Mouse (Mus musculus): ENCODE results near the gene Slc6a21. TPM values are rescaled to one million over a fixed set of nuclear protein-coding genes. Genes with fewer than 3 reads are reported as not detected.

Gene Slc6a21
- total and polyA plus RNA-seq, 3 experiments, result not detected

GRCm38 (mm10) chr7:45257063-45257840 lies 20.1 kb upstream of the Slc6a21 start:
- in situ Hi-C loops (cut with MboI; ENCODE audit: low pct_ligation_motif_present, low pct_unique_long_range_greater_than_20kb, low sequenced_read_pairs), result no loop called here
- Histone ChIP-seq H3K9me3 (replicated peaks; ENCODE audit: low read length) (no peaks in the 10 kb centered on the region), H3K4me2 (ENCODE audit: insufficient read depth, low read depth, poor library complexity, severe bottlenecking) (no peak overlapping the region), H3K79me2 (replicated peaks; ENCODE audit: control insufficient read depth, extremely low read depth, insufficient read depth, poor library complexity, severe bottlenecking) (no peaks in the 10 kb centered on the region), H3K9ac (ENCODE audit: insufficient read depth, low read depth) (no peak overlapping the region), H3K36me3 (replicated peaks in 1 of 2; ENCODE audit: control insufficient read depth in 1 of 2, insufficient read depth in 1 of 2, low read length in 1 of 2) (no peaks in the 10 kb centered on the region), H3K4me1 (ENCODE audit: control insufficient read depth in 1 of 2, insufficient read depth in 2 of 2) (peaks cover 0 to 5% of the 10 kb centered on the region in 2 experiments; a peak in 1 of 4 replicates), H3K27me3 (replicated peaks) (peaks cover 4% of the 10 kb centered on the region), H3K4me3 (replicated peaks in 1 of 3; ENCODE audit: low read depth in 2 of 3, low read length in 2 of 3, poor library complexity in 1 of 3) (no peak overlapping the region), H3K27ac (ENCODE audit: insufficient read depth, low read depth) (no peak overlapping the region)
- TF ChIP-seq CHD1 (IDR thresholded peaks at IDR 0.05; ENCODE audit: low read depth, low read length) (no peak), GABPA (IDR thresholded peaks at IDR 0.05; ENCODE audit: insufficient replicate concordance, low read depth, low read length) (no peak), ZMIZ1 (IDR thresholded peaks at IDR 0.05; ENCODE audit: low read depth, low read length) (no peak), RCOR1 (conservative IDR thresholded peaks at IDR 0.05; ENCODE audit: low read depth, low read length) (no peak), TCF12 (IDR thresholded peaks at IDR 0.05; ENCODE audit: low read depth, low read length) (no peak), POLR2A (IDR thresholded peaks at IDR 0.05; ENCODE audit: low read depth, low read length) (no peak), ZNF384 (IDR thresholded peaks at IDR 0.05; ENCODE audit: low read depth, low read length) (no peak), IRF4 (IDR thresholded peaks at IDR 0.05; ENCODE audit: low read depth, low read length) (no peak)
- dilution Hi-C loops (cut with MboI; ENCODE audit: extremely low pct_ligation_motif_present, extremely low pct_unique_long_range_greater_than_20kb, low sequenced_read_pairs), result no loop called here
- no peak for DNase-seq (ENCODE audit: extremely low read depth)

GRCm38 (mm10) chr7:45259281-45259680 lies 18.0 kb upstream of the Slc6a21 start:
- Histone ChIP-seq H3K27ac (ENCODE audit: insufficient read depth, low read depth) (no peak overlapping the region), H3K9me3 (replicated peaks; ENCODE audit: low read length) (no peaks in the 10 kb centered on the region), H3K4me1 (ENCODE audit: control insufficient read depth in 1 of 2, insufficient read depth in 2 of 2) (peaks cover 0 to 5% of the 10 kb centered on the region in 2 experiments; a peak in 2 of 4 replicates), H3K4me3 (replicated peaks in 1 of 3; ENCODE audit: low read depth in 2 of 3, low read length in 2 of 3, poor library complexity in 1 of 3) (no peak overlapping the region), H3K4me2 (ENCODE audit: insufficient read depth, low read depth, poor library complexity, severe bottlenecking) (no peak overlapping the region), H3K79me2 (replicated peaks; ENCODE audit: control insufficient read depth, extremely low read depth, insufficient read depth, poor library complexity, severe bottlenecking) (no peaks in the 10 kb centered on the region), H3K9ac (ENCODE audit: insufficient read depth, low read depth) (no peak overlapping the region), H3K27me3 (replicated peaks) (peaks cover 4% of the 10 kb centered on the region), H3K36me3 (replicated peaks in 1 of 2; ENCODE audit: control insufficient read depth in 1 of 2, insufficient read depth in 1 of 2, low read length in 1 of 2) (no peaks in the 10 kb centered on the region)
- no peak for DNase-seq (ENCODE audit: extremely low read depth)
- in situ Hi-C loops (cut with MboI; ENCODE audit: low pct_ligation_motif_present, low pct_unique_long_range_greater_than_20kb, low sequenced_read_pairs) (no loop called here), dilution Hi-C loops (cut with MboI; ENCODE audit: extremely low pct_ligation_motif_present, extremely low pct_unique_long_range_greater_than_20kb, low sequenced_read_pairs) (no loop called here)
- no peak for TF ChIP-seq IRF4 (IDR thresholded peaks at IDR 0.05; ENCODE audit: low read depth, low read length)
- no peak for TF ChIP-seq MXI1 (IDR thresholded peaks at IDR 0.05; ENCODE audit: low read depth, low read length)
- no peak for TF ChIP-seq MAX (IDR thresholded peaks at IDR 0.05; ENCODE audit: low read length)
- TF ChIP-seq CHD2 (IDR thresholded peaks at IDR 0.05; ENCODE audit: low read length), result no peak
- TF ChIP-seq SIN3A (IDR thresholded peaks at IDR 0.05; ENCODE audit: low read length), result no peak
- no peak for TF ChIP-seq USF2 (conservative IDR thresholded peaks at IDR 0.05; ENCODE audit: low read depth, low read length)
- no peak for TF ChIP-seq ELF1 (IDR thresholded peaks at IDR 0.05; ENCODE audit: low read depth, low read length)
- no peak for TF ChIP-seq MAZ (IDR thresholded peaks at IDR 0.05; ENCODE audit: low read depth, low read length)
- no peak for TF ChIP-seq RCOR1 (conservative IDR thresholded peaks at IDR 0.05; ENCODE audit: low read depth, low read length)
- TF ChIP-seq ETS1 (conservative IDR thresholded peaks at IDR 0.05; ENCODE audit: low read depth, low read length), result no peak
- no peak for TF ChIP-seq EP300 (IDR thresholded peaks at IDR 0.05; ENCODE audit: low read length)
- no peak for TF ChIP-seq ZNF384 (IDR thresholded peaks at IDR 0.05; ENCODE audit: low read depth, low read length)
- no peak for TF ChIP-seq POLR2A (IDR thresholded peaks at IDR 0.05; ENCODE audit: low read depth, low read length)
- no peak for TF ChIP-seq MAFK (IDR thresholded peaks at IDR 0.05; ENCODE audit: insufficient replicate concordance, low read length)
- TF ChIP-seq HCFC1 (IDR thresholded peaks at IDR 0.05; ENCODE audit: low read depth, low read length), result no peak
- no peak for TF ChIP-seq TBP (conservative IDR thresholded peaks at IDR 0.05; ENCODE audit: low read depth, low read length)
